Mouse (Mus musculus) macrophage (primary cell): Measurements from ENCODE around the gene Lrrc8b. TPM values are rescaled to one million over a fixed set of nuclear protein-coding genes. Genes with fewer than 3 reads are reported as not detected.

ENCODE experiments used
- H3K27ac ChIP-seq: fragments of 350-480 bp; formaldehyde crosslinking; 2 replicates; pipeline ENCODE4 v1.9.0; 2021
- H3K36me3 ChIP-seq: fragments of 350-480 bp; formaldehyde crosslinking; 2 replicates; pipeline ENCODE4 v1.9.0; 2021; ENCODE audit errors: inconsistent target
- H3K4me3 ChIP-seq: fragments of 350-480 bp; formaldehyde crosslinking; 2 replicates; pipeline ENCODE4 v1.9.0; 2021; ENCODE audit errors: inconsistent target
- H3K79me2 ChIP-seq: fragments of 350-480 bp; formaldehyde crosslinking; 2 replicates; pipeline ENCODE4 v1.9.0; 2021; ENCODE audit errors: inconsistent target
- WGBS: methylation state at CpG from one replicate; pipeline ENCODE4 v1.1.7; 2026; ENCODE audit warnings: inconsistent platforms; ENCODE audit not compliant: missing documents; 5-methylcytosine and 5-hydroxymethylcytosine counted together
- polyA plus RNA-seq: library from polyadenylated mRNA; stranded (reverse); fragments of 250-400 nt; gene quantifications from 3 replicates; pipeline ENCODE4 v1.2.4, GENCODE M21; 2018; ENCODE audit warnings: inconsistent platforms

Lrrc8b gene
- polyA plus RNA-seq, 1 experiment from 2014 or later, result 4.6 TPM

- H3K4me3 ChIP-seq, result no peak overlapping the region
- WGBS, result 19% methylated on average over 11 of the region's 11 CpGs
- peak overlapping the region; percentile 5; the same call in 1 of the 2 replicates for H3K27ac ChIP-seq
- no peaks in the 10 kb centered on the region for H3K79me2 ChIP-seq
- H3K36me3 ChIP-seq, result no peaks in the 10 kb centered on the region
Observed at GRCm38 (mm10) chr5:105443057-105443815, 27.7 kb downstream of the Lrrc8b start.

GRCm38 (mm10) chr5:105445686-105446085 is 30.1 kb downstream of the Lrrc8b start:
- no peaks in the 10 kb centered on the region for H3K36me3 ChIP-seq
- no peak overlapping the region for H3K27ac ChIP-seq
- WGBS, result 44% methylated on average over 6 of the region's 6 CpGs
- no peak overlapping the region for H3K4me3 ChIP-seq
- no peaks in the 10 kb centered on the region for H3K79me2 ChIP-seq

- 50% methylated on average over 1 of the region's 1 CpGs for WGBS
Observed at GRCm38 (mm10) chr5:105454105-105454504, 38.5 kb downstream of the Lrrc8b start.

GRCm38 (mm10) chr5:105459077-105459476 is 43.5 kb downstream of the Lrrc8b start:
- H3K4me3 ChIP-seq, result no peak overlapping the region
- H3K36me3 ChIP-seq, result no peaks in the 10 kb centered on the region
- H3K27ac ChIP-seq, result no peak overlapping the region
- no peaks in the 10 kb centered on the region for H3K79me2 ChIP-seq
- WGBS, result 100% methylated on average over 6 of the region's 6 CpGs

More at GRCm38 (mm10) chr5:105454105-105454504, 38.5 kb downstream of the Lrrc8b start:
- H3K36me3 ChIP-seq, result no peaks in the 10 kb centered on the region
- no peak overlapping the region for H3K4me3 ChIP-seq
- H3K27ac ChIP-seq, result no peak overlapping the region
- no peaks in the 10 kb centered on the region for H3K79me2 ChIP-seq

- WGBS, result 94% methylated on average over 5 of the region's 5 CpGs
- H3K36me3 ChIP-seq, result no peaks in the 10 kb centered on the region
Observed at GRCm38 (mm10) chr5:105460551-105460950, 45.0 kb downstream of the Lrrc8b start.

GRCm38 (mm10) chr5:105461076-105461475 is 45.5 kb downstream of the Lrrc8b start:
- H3K36me3 ChIP-seq, result no peaks in the 10 kb centered on the region
- H3K27ac ChIP-seq, result no peak overlapping the region
- 78% methylated on average over 1 of the region's 1 CpGs for WGBS

More at GRCm38 (mm10) chr5:105460551-105460950, 45.0 kb downstream of the Lrrc8b start:
- H3K27ac ChIP-seq, result no peak overlapping the region
- H3K4me3 ChIP-seq, result no peak overlapping the region
- no peaks in the 10 kb centered on the region for H3K79me2 ChIP-seq

GRCm38 (mm10) chr5:105464671-105465070 is 49.1 kb downstream of the Lrrc8b start:
- Histone ChIP-seq H3K4me3 (no peak overlapping the region), H3K27ac (no peak overlapping the region), H3K79me2 (no peaks in the 10 kb centered on the region), H3K36me3 (no peaks in the 10 kb centered on the region)

More at GRCm38 (mm10) chr5:105461076-105461475, 45.5 kb downstream of the Lrrc8b start:
- H3K79me2 ChIP-seq, result no peaks in the 10 kb centered on the region
- no peak overlapping the region for H3K4me3 ChIP-seq

- WGBS, result 92% methylated on average over 8 of the region's 8 CpGs
- Histone ChIP-seq H3K79me2 (no peaks in the 10 kb centered on the region), H3K36me3 (no peaks in the 10 kb centered on the region), H3K4me3 (no peak overlapping the region), H3K27ac (no peak overlapping the region)
Observed at GRCm38 (mm10) chr5:105465550-105465949, 50.0 kb downstream of the Lrrc8b start.

- no peaks in the 10 kb centered on the region for H3K36me3 ChIP-seq
- no peak overlapping the region for H3K4me3 ChIP-seq
- H3K27ac ChIP-seq, result no peak overlapping the region
- H3K79me2 ChIP-seq, result no peaks in the 10 kb centered on the region
- 93% methylated on average over 7 of the region's 7 CpGs for WGBS
Observed at GRCm38 (mm10) chr5:105466471-105466902, 50.9 kb downstream of the Lrrc8b start.

GRCm38 (mm10) chr5:105467271-105467670 is 51.7 kb downstream of the Lrrc8b start:
- no peak overlapping the region for H3K27ac ChIP-seq
- no peaks in the 10 kb centered on the region for H3K36me3 ChIP-seq
- H3K4me3 ChIP-seq, result no peak overlapping the region
- WGBS, result 94% methylated on average over 10 of the region's 10 CpGs
- H3K79me2 ChIP-seq, result no peaks in the 10 kb centered on the region

- no peak overlapping the region for H3K27ac ChIP-seq
- 99% methylated on average over 5 of the region's 5 CpGs for WGBS
- no peaks in the 10 kb centered on the region for H3K36me3 ChIP-seq
- H3K79me2 ChIP-seq, result no peaks in the 10 kb centered on the region
- H3K4me3 ChIP-seq, result no peak overlapping the region
Observed at GRCm38 (mm10) chr5:105472983-105473705, 57.6 kb downstream of the Lrrc8b start.

- Histone ChIP-seq H3K4me3 (no peak overlapping the region), H3K79me2 (no peaks in the 10 kb centered on the region), H3K36me3 (peaks cover 6% of the 10 kb centered on the region; the same call in 1 of the 2 replicates), H3K27ac (no peak overlapping the region)
- WGBS, result 98% methylated on average over 9 of the region's 9 CpGs
Observed at GRCm38 (mm10) chr5:105477527-105477926, 62.0 kb downstream of the Lrrc8b start.

GRCm38 (mm10) chr5:105479673-105480072 is 64.1 kb downstream of the Lrrc8b start:
- Histone ChIP-seq H3K79me2 (no peaks in the 10 kb centered on the region), H3K4me3 (no peak overlapping the region), H3K36me3 (peaks cover 6% of the 10 kb centered on the region; the same call in 1 of the 2 replicates), H3K27ac (no peak overlapping the region)
- WGBS, result 78% methylated on average over 12 of the region's 13 CpGs

- H3K36me3 ChIP-seq, result peaks cover 6% of the 10 kb centered on the region; the same call in 1 of the 2 replicates
- H3K4me3 ChIP-seq, result no peak overlapping the region
- WGBS, result 96% methylated on average over 17 of the region's 17 CpGs
- no peak overlapping the region for H3K27ac ChIP-seq
- no peaks in the 10 kb centered on the region for H3K79me2 ChIP-seq
Observed at GRCm38 (mm10) chr5:105480561-105480960, 65.0 kb downstream of the Lrrc8b start.

- no peak overlapping the region for H3K4me3 ChIP-seq
- peaks cover 6% of the 10 kb centered on the region; the same call in 1 of the 2 replicates for H3K36me3 ChIP-seq
- no peaks in the 10 kb centered on the region for H3K79me2 ChIP-seq
- WGBS, result 78% methylated on average over 2 of the region's 2 CpGs
- H3K27ac ChIP-seq, result no peak overlapping the region
Observed at GRCm38 (mm10) chr5:105483632-105484031, 68.1 kb downstream of the Lrrc8b start.
